Mouse (Mus musculus): ENCODE data around the gene 4933430I17Rik. TPM values are rescaled to one million over a fixed set of nuclear protein-coding genes. Genes with fewer than 3 reads are reported as not detected.

4933430I17Rik gene
- polyA plus RNA-seq, 1 experiment = 0.17 TPM

DNA sequence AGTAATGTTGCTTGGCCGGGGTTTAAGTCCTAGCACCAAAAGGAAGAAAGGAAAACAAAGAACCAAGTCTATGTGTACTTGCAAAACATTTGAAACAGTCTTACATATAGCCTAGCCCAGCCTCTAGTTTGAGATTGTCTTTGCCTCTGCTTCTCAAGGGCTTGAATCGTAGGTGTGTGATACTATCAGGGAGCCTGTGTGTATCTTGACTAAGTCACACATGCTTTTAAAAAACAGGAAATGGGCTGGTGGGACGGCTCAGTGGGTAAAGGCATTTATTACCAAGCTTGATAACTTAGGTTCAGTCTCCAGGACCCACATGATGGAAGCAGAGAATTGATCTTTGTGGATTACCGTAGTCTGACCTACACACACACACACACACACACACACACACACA lies 36.8 kb downstream of the 4933430I17Rik start:
- H3K27me3 ChIP-seq (replicated peaks; ENCODE audit: control insufficient read depth, insufficient read depth, low read length) = no peaks in the 10 kb centered on the region
- 67% methylated on average over 4 of the region's 4 CpGs for WGBS
- no peak overlapping the region for H3K27ac ChIP-seq (ENCODE audit: insufficient read depth, low read depth, low read length)
- H3K4me3 ChIP-seq (ENCODE audit: insufficient read depth, low read depth, low read length) = no peak overlapping the region
- no peak for DNase-seq
- no peaks in the 10 kb centered on the region for H3K4me1 ChIP-seq (ENCODE audit: control insufficient read depth, insufficient read depth, low read length)
- H3K36me3 ChIP-seq (ENCODE audit: control insufficient read depth, insufficient read depth, low read length) = no peaks in the 10 kb centered on the region
- TF ChIP-seq CTCF (conservative IDR thresholded peaks at IDR 0.05; ENCODE audit: insufficient read depth, insufficient read length, low read depth, low read length) (no peak), POLR2A (IDR thresholded peaks at IDR 0.05; ENCODE audit: low read depth, low read length) (no peak)

DNA sequence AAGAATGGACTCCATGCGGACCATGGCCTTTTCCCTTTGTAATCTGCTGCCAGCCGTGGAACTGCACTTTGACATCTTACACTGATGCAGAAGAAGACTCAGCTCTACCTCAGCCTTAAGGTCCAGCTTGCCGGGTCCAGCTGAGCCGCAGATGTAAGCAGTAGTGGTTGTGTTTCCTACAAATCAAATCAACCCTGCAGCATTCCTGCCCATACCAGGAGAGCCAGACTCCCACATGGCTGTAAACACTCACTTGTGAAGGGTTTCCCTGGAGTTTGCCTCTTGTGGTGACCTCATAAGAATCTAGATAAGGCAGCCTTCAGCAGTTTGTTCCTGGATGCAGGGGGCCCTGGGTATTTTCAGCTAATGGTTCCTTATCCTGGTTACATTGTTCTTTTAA lies 41.4 kb downstream of the 4933430I17Rik start:
- H3K4me3 ChIP-seq (ENCODE audit: insufficient read depth, low read depth, low read length) = no peak overlapping the region
- TF ChIP-seq CTCF (conservative IDR thresholded peaks at IDR 0.05; ENCODE audit: insufficient read depth, insufficient read length, low read depth, low read length) (no peak), POLR2A (IDR thresholded peaks at IDR 0.05; ENCODE audit: low read depth, low read length) (no peak)
- DNase-seq = no peak
- no peaks in the 10 kb centered on the region; the same call in 1 of the 2 replicates for H3K27me3 ChIP-seq (replicated peaks; ENCODE audit: control insufficient read depth, insufficient read depth, low read length)
- WGBS = 55% methylated on average over 4 of the region's 4 CpGs
- no peaks in the 10 kb centered on the region for H3K36me3 ChIP-seq (ENCODE audit: control insufficient read depth, insufficient read depth, low read length)
- H3K4me1 ChIP-seq (ENCODE audit: control insufficient read depth, insufficient read depth, low read length) = no peaks in the 10 kb centered on the region
- H3K27ac ChIP-seq (ENCODE audit: insufficient read depth, low read depth, low read length) = no peak overlapping the region

DNA sequence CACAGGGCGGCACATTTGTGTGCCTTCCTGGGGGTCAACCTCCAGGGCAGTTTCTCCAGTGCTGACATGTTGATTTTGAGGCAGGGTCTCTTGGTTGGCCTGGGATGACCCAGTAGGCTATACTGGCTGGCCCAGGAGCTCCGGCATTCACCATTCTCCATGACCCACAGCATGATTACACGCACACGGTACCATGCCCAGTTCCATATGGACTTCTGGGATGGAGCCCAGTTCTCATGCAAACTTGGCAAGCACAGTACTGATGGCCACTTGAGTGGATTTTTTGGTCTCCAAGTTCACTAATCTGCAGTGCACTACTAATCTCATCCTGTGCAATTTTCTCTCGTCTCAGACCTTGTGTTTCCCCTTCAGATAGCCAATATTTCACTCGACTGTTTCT lies 42.5 kb downstream of the 4933430I17Rik start:
- TF ChIP-seq CTCF (conservative IDR thresholded peaks at IDR 0.05; ENCODE audit: insufficient read depth, insufficient read length, low read depth, low read length) = no peak
- Histone ChIP-seq H3K27ac (ENCODE audit: insufficient read depth, low read depth, low read length) (no peak overlapping the region), H3K4me3 (ENCODE audit: insufficient read depth, low read depth, low read length) (no peak overlapping the region), H3K36me3 (ENCODE audit: control insufficient read depth, insufficient read depth, low read length) (no peaks in the 10 kb centered on the region), H3K27me3 (replicated peaks; ENCODE audit: control insufficient read depth, insufficient read depth, low read length) (no peaks in the 10 kb centered on the region; the same call in 1 of the 2 replicates), H3K4me1 (ENCODE audit: control insufficient read depth, insufficient read depth, low read length) (no peaks in the 10 kb centered on the region)
- no peak for DNase-seq
- 95% methylated on average over 6 of the region's 6 CpGs for WGBS

DNA sequence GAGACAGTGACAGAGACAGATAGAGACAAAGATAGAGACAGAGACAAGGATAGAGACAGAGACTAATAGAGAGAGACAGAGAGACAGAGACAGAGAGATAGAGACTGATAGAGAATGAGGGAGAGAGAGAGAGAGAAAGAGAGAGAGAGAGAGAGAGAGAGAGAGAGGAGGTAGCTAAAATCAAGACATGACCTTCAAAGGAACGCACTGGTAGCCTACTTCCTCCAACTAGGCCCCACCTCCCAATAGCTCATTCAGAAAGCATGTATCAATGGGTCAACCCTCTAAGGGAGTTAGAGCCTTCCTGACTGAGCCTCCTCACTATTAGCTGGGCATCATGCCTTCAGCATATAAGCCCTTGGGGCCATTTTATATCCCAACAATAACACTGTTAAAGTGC lies 43.2 kb downstream of the 4933430I17Rik start:
- DNase-seq = no peak
- Histone ChIP-seq H3K27me3 (replicated peaks; ENCODE audit: control insufficient read depth, insufficient read depth, low read length) (no peaks in the 10 kb centered on the region; the same call in 1 of the 2 replicates), H3K27ac (ENCODE audit: insufficient read depth, low read depth, low read length) (no peak overlapping the region), H3K4me1 (ENCODE audit: control insufficient read depth, insufficient read depth, low read length) (no peaks in the 10 kb centered on the region), H3K36me3 (ENCODE audit: control insufficient read depth, insufficient read depth, low read length) (no peaks in the 10 kb centered on the region), H3K4me3 (ENCODE audit: insufficient read depth, low read depth, low read length) (no peak overlapping the region)
- 77% methylated on average over 1 of the region's 1 CpGs for WGBS
- TF ChIP-seq CTCF (conservative IDR thresholded peaks at IDR 0.05; ENCODE audit: insufficient read depth, insufficient read length, low read depth, low read length) (no peak), POLR2A (IDR thresholded peaks at IDR 0.05; ENCODE audit: low read depth, low read length) (no peak)

DNA sequence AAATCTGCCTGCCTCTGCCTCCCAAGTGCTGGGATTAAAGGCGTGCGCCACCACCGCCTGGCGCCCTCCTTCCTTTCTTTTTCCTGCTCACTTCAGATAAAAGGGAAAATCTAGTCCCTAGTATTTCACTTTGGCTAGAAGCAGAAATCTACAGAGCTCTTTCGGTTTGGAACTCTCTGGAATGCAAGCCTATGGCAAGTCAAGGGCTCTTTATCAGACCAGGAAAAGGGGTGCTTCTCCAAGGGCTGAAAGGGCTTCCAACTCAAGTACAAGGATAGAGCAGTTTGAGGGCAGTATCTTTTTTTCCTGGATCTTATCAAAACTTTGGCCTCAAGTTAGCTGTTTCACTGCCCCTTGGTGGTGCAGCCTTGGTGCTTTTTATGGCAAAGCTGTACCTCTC lies 44.4 kb downstream of the 4933430I17Rik start:
- TF ChIP-seq POLR2A (IDR thresholded peaks at IDR 0.05; ENCODE audit: low read depth, low read length) (no peak), CTCF (conservative IDR thresholded peaks at IDR 0.05; ENCODE audit: insufficient read depth, insufficient read length, low read depth, low read length) (no peak)
- Histone ChIP-seq H3K36me3 (ENCODE audit: control insufficient read depth, insufficient read depth, low read length) (no peaks in the 10 kb centered on the region), H3K27me3 (replicated peaks; ENCODE audit: control insufficient read depth, insufficient read depth, low read length) (no peaks in the 10 kb centered on the region; the same call in 1 of the 2 replicates), H3K4me1 (ENCODE audit: control insufficient read depth, insufficient read depth, low read length) (no peaks in the 10 kb centered on the region), H3K4me3 (ENCODE audit: insufficient read depth, low read depth, low read length) (no peak overlapping the region), H3K27ac (ENCODE audit: insufficient read depth, low read depth, low read length) (no peak overlapping the region)
- no peak for DNase-seq
- whole genome bisulfite sequencing = 99% methylated on average over 5 of the region's 5 CpGs

DNA sequence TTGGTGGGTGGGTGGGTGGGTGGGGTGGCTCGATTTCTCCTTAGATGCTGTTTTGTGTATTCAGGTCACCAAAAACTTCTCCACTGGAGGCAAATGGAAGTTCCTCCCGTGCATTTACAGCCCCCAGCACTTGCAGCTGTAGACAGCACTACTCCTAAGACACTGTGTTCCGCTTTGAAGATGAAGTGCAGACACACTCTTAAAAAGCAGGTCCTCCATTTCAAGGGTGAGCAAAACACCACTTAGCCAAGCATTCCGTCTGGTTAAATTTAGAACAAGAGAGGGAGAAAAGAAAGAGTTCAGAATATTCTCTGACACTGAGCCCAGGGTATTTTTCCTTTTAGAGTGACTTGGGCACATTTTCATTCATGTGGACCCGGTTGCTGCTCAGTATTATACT lies 44.9 kb downstream of the 4933430I17Rik start:
- no peak for DNase-seq
- H3K27me3 ChIP-seq (replicated peaks; ENCODE audit: control insufficient read depth, insufficient read depth, low read length) = no peaks in the 10 kb centered on the region; the same call in 1 of the 2 replicates
- H3K27ac ChIP-seq (ENCODE audit: insufficient read depth, low read depth, low read length) = no peak overlapping the region
- H3K4me1 ChIP-seq (ENCODE audit: control insufficient read depth, insufficient read depth, low read length) = no peaks in the 10 kb centered on the region
- TF ChIP-seq CTCF (conservative IDR thresholded peaks at IDR 0.05; ENCODE audit: insufficient read depth, insufficient read length, low read depth, low read length) (no peak), POLR2A (IDR thresholded peaks at IDR 0.05; ENCODE audit: low read depth, low read length) (no peak)
- no peaks in the 10 kb centered on the region for H3K36me3 ChIP-seq (ENCODE audit: control insufficient read depth, insufficient read depth, low read length)
- H3K4me3 ChIP-seq (ENCODE audit: insufficient read depth, low read depth, low read length) = no peak overlapping the region
- WGBS = 68% methylated on average over 5 of the region's 5 CpGs

DNA sequence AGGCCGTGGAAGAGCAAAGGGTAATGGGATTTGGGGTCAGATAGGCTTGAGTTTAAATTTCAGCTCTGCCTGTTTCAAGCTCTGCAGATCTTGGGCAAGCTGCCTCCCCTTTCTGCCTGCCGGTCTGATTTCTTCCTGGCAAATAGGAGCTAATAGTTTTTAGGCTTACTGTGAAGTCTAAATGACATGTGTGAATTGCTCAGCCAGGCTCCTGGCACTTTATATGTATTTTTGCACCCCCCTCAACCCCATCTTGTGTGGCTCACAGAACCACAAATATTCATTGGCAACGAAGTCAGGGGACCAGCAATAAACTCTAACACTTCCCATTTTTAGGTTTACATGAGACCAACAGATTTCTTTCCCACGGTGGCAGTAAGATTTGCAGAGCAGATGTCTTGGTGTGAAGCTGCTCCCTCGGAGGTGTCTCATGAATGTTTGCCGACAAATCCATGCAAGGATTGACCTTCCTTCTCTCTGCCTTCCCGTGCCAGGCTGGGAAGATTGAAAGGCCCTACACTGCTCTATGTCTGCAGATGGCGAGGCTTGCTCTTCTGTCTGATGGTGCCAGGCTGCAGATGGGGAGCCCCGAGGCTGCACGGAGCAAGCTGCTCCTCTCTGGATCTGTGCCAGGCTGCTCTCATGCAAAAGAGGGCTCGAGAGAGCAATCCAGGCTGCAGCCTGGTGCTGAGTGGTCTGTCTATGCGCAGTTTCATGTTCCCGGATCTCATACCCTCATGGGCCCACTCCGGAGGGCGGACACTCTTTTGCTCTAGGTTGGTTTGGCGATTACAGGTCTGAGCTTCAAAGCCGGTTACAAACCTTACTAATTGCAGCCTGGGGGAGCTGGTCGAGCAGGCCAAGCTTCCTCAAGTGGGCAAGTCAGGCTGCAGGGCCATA lies 57.4 kb downstream of the 4933430I17Rik start:
- no peak for DNase-seq
- no peaks in the 10 kb centered on the region for H3K36me3 ChIP-seq (ENCODE audit: control insufficient read depth, insufficient read depth, low read length)
- no peaks in the 10 kb centered on the region for H3K4me1 ChIP-seq (ENCODE audit: control insufficient read depth, insufficient read depth, low read length)
- 33% methylated on average over 18 of the region's 18 CpGs for WGBS
- no peaks in the 10 kb centered on the region for H3K27me3 ChIP-seq (replicated peaks; ENCODE audit: control insufficient read depth, insufficient read depth, low read length)
- no peak overlapping the region for H3K27ac ChIP-seq (ENCODE audit: insufficient read depth, low read depth, low read length)
- peak overlapping the region; percentile 3; the same call in 1 of the 2 replicates for H3K4me3 ChIP-seq (ENCODE audit: insufficient read depth, low read depth, low read length)
- TF ChIP-seq POLR2A (IDR thresholded peaks at IDR 0.05; ENCODE audit: low read depth, low read length) (no peak), CTCF (conservative IDR thresholded peaks at IDR 0.05; ENCODE audit: insufficient read depth, insufficient read length, low read depth, low read length) (no peak)
